Comparison of ENCODE assay signal across 29 mouse cellular contexts in the genomic region with DNA sequence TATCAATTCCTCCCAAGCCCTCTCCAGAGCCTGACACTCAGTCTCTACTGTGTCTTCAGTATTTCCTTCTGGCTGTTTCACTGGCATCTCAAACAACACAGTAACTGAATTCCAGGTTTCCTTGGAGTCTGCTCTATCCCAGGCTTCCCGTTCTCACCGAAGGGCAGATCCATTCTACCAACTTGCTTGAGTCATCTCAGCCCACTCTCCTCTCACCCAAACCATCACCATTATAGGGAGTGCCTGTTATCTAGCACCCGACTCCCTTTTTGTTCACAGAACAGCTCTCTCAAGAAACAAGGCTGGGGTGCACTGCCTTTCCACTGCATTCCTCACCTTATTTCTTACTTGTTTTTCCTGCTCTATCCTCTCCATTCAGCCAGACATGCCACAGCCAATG. TPM values are rescaled to one million over a fixed set of nuclear protein-coding genes. Genes with fewer than 3 reads are reported as not detected.
A peak's percentile ranks its signal among the peaks of the same experiment; 100 is the strongest.
DNase-seq lines count a peak whose midpoint lies in the region; ATAC-seq lines count a peak whose summit lies in the region.
"Had no signal": no experiment of that assay in that cellular context is flagged by ENCODE, and none has a peak within 500 bp of the region (broad histone marks: within the 10 kb centered on the region; RNA-seq: fewer than 3 reads in every experiment).

No protein-coding gene starts in this region.

- H3K36me3 ChIP-seq in hindbrain, embryonic 13.5 days, result peaks cover 10% of the 10 kb centered on the region

- H3K4me2 ChIP-seq in hindbrain, embryonic 13.5 days, result no peak overlapping the region
- H3K4me2 ChIP-seq: embryonic facial prominence, embryonic 13.5 days; embryonic facial prominence, embryonic 15.5 days; forebrain, embryonic 12.5 days had no signal

- H3K4me3 ChIP-seq in hindbrain, embryonic 13.5 days, result no peak overlapping the region
- H3K4me3 ChIP-seq: embryonic facial prominence, embryonic 13.5 days; embryonic facial prominence, embryonic 15.5 days; erythroblast, embryonic 14.5 days; forebrain, embryonic 10.5 days; forebrain, embryonic 12.5 days had no signal

- H3K27ac ChIP-seq in hindbrain, embryonic 13.5 days, result no peak overlapping the region
- H3K27ac ChIP-seq: embryonic facial prominence, embryonic 13.5 days; embryonic facial prominence, embryonic 15.5 days; forebrain, embryonic 10.5 days; forebrain, embryonic 12.5 days had no signal

- DNase-seq in frontal cortex, postnatal 14 days (ENCODE audit: low spot score in 2 of 2), result no peak
- DNase-seq in left cerebral cortex, postnatal 25 days (ENCODE audit: low spot score in 2 of 2), result peak; percentile 20 to 61
- DNase-seq in left cerebral cortex, adult 8-10 months (ENCODE audit: low spot score in 2 of 2), result no peak
- peak; percentile 67 for DNase-seq in brain, adult 2 months (ENCODE audit: low read depth, low spot score)
- DNase-seq: adrenal gland, adult 8-10 months; adrenal gland, postnatal 14 days; adrenal gland, postnatal 36 days; B cell, adult 2 months; cerebellum, adult 11 months; cerebellum, adult 18-20 months; cerebellum, adult 8-10 months; cerebellum, adult 9-11 months; cerebellum, postnatal 14 days; cerebellum, postnatal 36 days; embryo, embryonic 11 days had no signal

- no peak overlapping the region for H3K9ac ChIP-seq in hindbrain, embryonic 13.5 days
- H3K9ac ChIP-seq: embryonic facial prominence, embryonic 13.5 days; embryonic facial prominence, embryonic 15.5 days; forebrain, embryonic 12.5 days had no signal

- intact Hi-C loops in left cerebral cortex, postnatal 25 days (cut with DNase I), result no loop called here

- 93% methylated on average over 3 of the region's 3 CpGs for WGBS in hindbrain, embryonic 13.5 days

- H3K9me3 ChIP-seq in hindbrain, embryonic 13.5 days, result no peaks in the 10 kb centered on the region
- H3K9me3 ChIP-seq: embryonic facial prominence, embryonic 13.5 days; embryonic facial prominence, embryonic 15.5 days; forebrain, embryonic 10.5 days; forebrain, embryonic 12.5 days; G1E had no signal

- peak; percentile 79; the same call in 1 of the 2 replicates for ATAC-seq in frontal cortex, adult (ENCODE audit: low TSS enrichment)
- no peak for ATAC-seq in hindbrain, embryonic 13.5 days (ENCODE audit: low FRiP score)
- ATAC-seq: activated CD4-positive, CD25-positive, alpha-beta regulatory T cell, adult 4 months; CD4-positive, CD25-positive, alpha-beta regulatory T cell, adult 4 months; forebrain, embryonic 14.5 days; forebrain, embryonic 16.5 days; Patski had no signal

- H3K27me3 ChIP-seq in hindbrain, embryonic 13.5 days, result no peaks in the 10 kb centered on the region
- H3K27me3 ChIP-seq: CH12.LX; embryonic facial prominence, embryonic 13.5 days; embryonic facial prominence, embryonic 15.5 days; forebrain, embryonic 12.5 days; Patski had no signal

- H3K4me1 ChIP-seq in hindbrain, embryonic 13.5 days (replicated peaks), result no peaks in the 10 kb centered on the region
- H3K4me1 ChIP-seq: embryonic facial prominence, embryonic 13.5 days; embryonic facial prominence, embryonic 15.5 days; forebrain, embryonic 10.5 days; forebrain, embryonic 12.5 days had no signal

RNA-seq across cellular contexts. Expression of a gene that starts 43.6 kb away (rescaled TPM):
- total RNA-seq in left cerebral cortex, postnatal 25 days (2021), result 100 to 1,000 TPM; 245 to 251 TPM
- 100 to 1,000 TPM; 237 to 265 (median 247) TPM for total RNA-seq in left cerebral cortex, adult 8-10 months (2022)
- 73.4 and 76.7 TPM in 2 replicates for polyA plus RNA-seq in hindbrain, embryonic 13.5 days (2015; fragmentation: Nextera tagmentation; extraction: Ambion mirVana)

RNA-seq across cellular contexts. Expression of a gene that starts 55.0 kb away (rescaled TPM):
- 100 to 1,000 TPM; 157 to 159 TPM for total RNA-seq in left cerebral cortex, postnatal 25 days (2021)
- 100 to 1,000 TPM; 146 to 171 (median 156) TPM for total RNA-seq in left cerebral cortex, adult 8-10 months (2022)
- polyA plus RNA-seq in hindbrain, embryonic 13.5 days (2015; fragmentation: Nextera tagmentation; extraction: Ambion mirVana), result 234 TPM in 2 replicates

Comparison
In these comparisons a context has a peak if more than half of its experiments do, and no peak if none do; other contexts are left out.
1. DNase-seq: peak in left cerebral cortex, postnatal 25 days (2 of 2) and brain, adult 2 months (single experiment); none in frontal cortex, postnatal 14 days (0 of 2) and left cerebral cortex, adult 8-10 months (0 of 2).